Mouse (Mus musculus) embryo, embryonic 10.5 days (tissue): ENCODE results near the gene Kazn.

Experiments used
- DNase-seq: peaks from one replicate; pipeline ENCODE4 v3.0.0-alpha.2; 2015; ENCODE audit warnings: low spot score

The Kazn gene

GRCm38 (mm10) chr4:142164386-142164785, 74.8 kb downstream of the Kazn start:
- DNase-seq: no peak

- no peak for DNase-seq
These were observed 75.3 kb downstream of the Kazn start for GRCm38 (mm10) chr4:142163862-142164261.

- DNase-seq: no peak
These were observed 76.5 kb downstream of the Kazn start for GRCm38 (mm10) chr4:142162729-142163128.

- no peak for DNase-seq
These were observed 77.1 kb downstream of the Kazn start for GRCm38 (mm10) chr4:142162102-142162501.

DNA sequence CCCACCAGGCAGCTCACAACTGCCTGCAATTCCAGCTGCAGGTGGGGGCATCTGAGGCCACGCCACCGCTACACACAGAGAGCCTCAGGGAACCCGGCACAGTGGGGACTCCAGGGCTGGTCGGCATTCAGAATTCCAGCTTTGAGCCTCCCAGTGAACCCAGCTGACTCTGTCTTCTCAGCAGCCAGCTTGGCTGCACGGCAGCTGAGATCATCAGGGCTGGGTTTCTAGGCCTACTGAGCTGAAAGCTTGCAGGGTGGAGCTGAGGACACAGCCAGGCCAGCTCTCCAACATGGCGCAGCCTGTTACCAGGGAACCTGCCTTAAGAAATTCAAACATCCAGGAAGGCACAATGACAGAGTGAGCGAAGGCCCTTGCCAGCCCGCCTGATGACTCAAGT, 79.2 kb downstream of the Kazn start:
- no peak for DNase-seq

GRCm38 (mm10) chr4:142156506-142156905, 82.7 kb downstream of the Kazn start:
- no peak for DNase-seq

DNA sequence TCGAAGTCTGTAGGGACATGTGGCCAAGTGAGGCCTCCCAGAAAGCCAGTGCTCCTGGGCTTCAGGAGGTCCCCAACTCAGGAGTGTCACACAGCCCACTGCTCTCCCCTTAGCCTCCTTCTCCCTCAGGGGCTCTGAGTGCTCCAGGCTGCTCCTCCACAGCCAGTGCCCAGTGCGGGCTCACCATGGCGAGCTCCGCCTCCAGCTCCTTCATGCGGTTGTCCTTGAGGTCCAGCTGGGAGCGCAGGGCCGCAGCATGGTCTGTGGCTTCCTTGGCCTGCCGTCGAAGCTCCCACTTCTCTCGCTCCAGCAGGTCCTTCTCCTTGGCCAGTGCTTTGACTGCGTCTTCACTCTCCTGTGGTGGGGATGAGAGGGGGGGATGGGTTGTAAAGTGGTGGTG, 85.0 kb downstream of the Kazn start:
- no peak for DNase-seq

- peak; percentile 92 for DNase-seq
These were observed 85.7 kb downstream of the Kazn start for GRCm38 (mm10) chr4:142153526-142153925.

DNA sequence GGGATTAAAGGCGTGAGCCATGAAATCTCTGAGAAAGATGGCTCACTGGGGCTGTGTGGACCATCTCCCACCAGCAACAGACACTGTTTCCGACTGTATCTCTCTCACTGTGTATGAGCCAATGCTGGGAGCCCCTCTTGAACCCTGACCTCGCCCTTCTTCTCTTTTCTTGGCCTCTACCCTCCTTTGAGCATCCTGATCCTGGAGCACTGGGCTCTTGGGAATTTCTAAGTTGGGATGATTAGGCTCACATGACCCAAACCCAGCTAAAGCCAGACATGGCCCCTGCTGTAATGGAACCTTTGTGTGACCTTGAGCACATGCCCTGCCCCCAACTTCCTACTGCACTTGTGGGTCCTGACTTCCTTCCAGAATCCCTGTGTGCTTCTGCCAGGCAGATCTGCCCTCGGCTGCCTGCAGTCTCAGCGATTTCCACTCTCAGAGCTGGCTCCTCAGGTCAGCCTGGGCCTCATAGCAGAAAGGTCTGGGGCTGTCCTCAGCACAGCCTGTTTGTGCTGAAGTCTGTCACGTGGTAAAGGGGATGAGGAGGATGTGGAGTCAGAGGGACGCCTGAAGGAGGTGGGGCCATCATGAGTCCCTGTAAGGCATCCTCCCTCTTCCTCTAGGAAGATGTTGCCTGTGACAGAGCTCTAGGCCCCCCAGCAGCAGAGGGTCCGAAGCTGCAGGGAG, 86.3 kb downstream of the Kazn start:
- no peak for DNase-seq

DNA sequence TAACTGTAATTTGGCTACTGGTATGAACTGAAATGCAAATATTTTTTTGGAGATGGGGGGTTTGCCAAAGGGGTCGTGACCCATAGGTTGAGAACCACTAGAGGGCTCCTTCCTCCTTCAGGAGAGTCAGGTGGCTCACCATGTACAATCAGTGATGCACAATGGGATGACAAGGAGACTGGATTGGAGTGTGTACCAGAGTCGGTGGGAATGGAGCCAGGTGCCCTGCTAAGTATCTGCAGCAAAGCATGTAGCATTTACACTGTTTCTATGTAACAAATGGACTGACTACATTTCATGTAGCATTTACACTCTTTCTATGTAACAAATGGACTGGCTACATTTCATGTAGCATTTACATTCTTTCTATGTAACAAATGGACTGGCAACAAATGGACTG, 89.1 kb downstream of the Kazn start:
- no peak for DNase-seq

- DNase-seq: no peak
These were observed 90.0 kb downstream of the Kazn start for GRCm38 (mm10) chr4:142149202-142149601.

GRCm38 (mm10) chr4:142147671-142148070, 91.5 kb downstream of the Kazn start:
- DNase-seq: no peak

DNA sequence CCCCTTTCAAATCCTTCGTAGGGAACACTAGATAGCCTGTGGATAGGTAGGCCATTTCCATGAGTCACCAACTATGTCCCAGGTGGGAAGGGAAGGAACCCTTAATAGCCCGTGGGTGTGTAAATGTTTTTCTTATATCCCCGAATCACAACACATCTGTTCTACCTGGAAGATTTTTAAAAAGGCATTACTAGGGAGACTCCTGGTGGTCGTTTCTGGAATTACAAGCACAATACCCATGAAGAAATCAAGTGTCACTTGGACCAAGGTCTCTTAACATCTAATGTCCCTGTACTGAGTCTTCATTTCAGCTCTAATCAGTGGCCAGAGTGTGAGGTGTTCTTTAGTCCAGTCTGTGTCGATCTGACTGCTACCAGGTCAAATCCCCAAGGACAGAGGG, 95.1 kb downstream of the Kazn start:
- DNase-seq: peak; percentile 77

- DNase-seq: no peak
These were observed 95.9 kb downstream of the Kazn start for GRCm38 (mm10) chr4:142143290-142143689.

GRCm38 (mm10) chr4:142139729-142140128, 99.5 kb downstream of the Kazn start:
- DNase-seq: no peak

DNA sequence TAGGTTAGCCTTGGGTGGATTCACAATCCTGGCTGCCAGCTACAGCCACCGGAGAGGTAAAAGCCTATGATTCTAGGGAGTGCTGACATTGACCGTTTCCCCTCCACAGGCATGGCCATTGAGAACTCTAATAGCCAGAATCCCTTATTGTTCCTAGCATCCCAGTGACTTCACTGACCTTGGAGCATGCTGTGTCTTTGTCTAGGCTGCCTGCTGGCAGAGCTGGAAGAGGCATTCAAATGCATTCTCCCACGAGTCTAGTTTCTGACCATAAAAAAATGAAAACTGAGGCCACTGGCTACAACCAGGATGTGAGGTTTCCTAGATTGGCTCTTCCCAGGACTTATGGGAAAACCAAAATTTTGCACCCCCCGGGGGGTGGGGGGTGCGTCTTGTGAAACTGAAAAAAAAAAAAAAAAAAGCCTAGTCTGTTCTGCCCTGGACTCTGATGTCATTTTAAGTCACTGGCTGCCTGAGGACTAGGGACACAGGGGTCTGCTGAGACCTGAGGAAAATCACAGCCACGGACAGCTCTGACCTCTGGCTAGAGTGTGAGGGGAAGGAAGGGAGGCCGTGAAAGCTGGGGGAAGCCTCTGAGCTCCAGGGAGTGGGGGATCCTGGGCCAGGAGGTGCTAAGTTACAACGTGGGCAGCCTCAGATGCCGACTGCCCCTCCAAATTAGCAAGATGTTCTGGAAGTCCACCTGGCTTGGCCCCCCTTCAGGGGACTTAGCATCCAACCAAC, 100.7 kb downstream of the Kazn start:
- DNase-seq: peak; percentile 75

DNA sequence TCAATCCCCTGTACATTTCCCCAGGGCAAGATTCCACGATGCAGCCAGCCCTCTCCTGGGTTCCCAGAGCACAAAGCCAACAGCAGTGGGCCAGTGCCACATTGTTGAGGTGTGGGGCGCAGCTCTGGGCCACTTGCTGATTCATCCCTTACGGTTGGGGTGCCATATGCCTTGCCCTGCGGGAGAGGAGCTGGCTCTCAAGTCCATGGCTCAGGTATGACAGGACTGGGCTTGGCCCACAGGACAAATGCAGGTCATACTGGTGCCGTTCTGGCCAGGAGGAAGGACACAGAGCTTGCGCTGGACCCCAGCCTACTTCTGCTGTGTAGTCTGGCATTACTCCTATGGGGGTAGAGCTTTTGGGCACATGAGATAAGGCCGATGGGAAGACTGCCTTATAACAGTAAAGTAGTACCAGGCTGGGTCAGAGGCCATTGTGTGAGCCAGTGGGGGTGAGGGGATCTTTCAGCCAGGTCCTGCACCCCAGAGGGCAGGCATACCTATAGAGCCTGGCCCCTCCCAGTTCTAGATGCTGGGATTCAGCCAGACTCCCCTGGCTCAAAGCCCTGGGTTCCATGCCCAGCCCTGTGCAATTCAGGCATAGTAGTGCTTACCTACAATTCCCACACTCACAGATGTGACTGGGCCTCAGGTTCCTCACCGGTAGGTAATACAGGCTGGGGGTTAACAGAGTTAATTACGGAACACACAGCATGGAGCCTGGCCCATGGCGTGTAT, 102.3 kb downstream of the Kazn start:
- DNase-seq: no peak

- DNase-seq: no peak
These were observed 103.7 kb downstream of the Kazn start for GRCm38 (mm10) chr4:142135515-142135914.

DNA sequence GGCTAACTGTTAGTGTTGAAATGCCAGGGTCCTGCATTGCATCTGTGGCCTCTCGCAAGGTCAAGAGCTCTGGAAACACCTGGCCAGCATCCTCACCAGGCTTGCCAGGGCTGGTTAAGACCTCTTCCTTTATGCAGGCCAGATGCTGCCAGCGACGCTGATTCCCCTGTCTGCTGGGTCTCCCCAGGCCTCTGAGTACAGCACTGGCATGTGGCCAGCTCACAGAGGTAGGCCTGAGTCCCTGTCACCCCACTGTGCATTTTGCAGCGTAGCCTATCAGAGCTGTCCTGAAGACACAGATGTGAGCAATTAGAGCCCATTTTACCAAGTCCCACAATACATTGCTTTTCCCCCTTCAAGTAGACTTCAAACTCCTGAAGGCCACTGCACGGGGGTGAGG, 109.0 kb downstream of the Kazn start:
- DNase-seq: peak; percentile 24

GRCm38 (mm10) chr4:142127275-142127788, 111.9 kb downstream of the Kazn start:
- DNase-seq: no peak

DNA sequence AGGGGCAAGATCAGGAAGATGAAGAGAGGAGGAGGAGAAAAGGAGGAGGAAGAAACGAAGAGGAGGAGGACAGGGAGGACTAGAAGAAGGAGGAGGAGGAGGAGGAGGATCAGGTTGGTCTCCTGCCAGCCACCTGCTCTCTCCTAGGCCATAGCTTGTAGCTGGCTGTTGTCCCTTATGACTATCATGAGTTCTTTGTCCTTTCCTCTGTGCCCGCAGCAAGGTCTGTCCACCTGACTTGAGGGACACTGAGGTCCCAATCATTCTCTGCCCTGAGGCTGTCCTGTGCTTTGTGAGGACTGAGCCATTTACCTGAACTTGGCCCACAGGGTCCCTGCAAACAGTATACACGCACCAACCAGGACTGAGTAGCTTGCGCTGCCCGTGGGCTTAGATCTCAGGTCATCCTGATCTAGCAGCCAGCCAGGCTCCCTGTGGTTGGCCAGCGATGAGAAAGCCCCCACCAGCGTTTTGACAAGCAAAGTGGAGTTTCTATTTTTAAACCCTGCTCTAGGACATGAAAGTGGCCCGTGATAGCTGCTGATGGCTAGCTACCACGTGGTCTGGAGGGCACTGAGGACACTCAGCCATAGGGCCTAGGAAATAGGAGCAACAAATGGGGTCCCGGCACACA, 112.4 kb downstream of the Kazn start:
- no peak for DNase-seq

- DNase-seq: no peak
These were observed 118.0 kb downstream of the Kazn start for GRCm38 (mm10) chr4:142121164-142121563.
